Mouse (Mus musculus) heart, adult 2 months (tissue): ENCODE data around the gene Fat3.

Source experiments
- CTCF ChIP-seq: fragments of 200-600 bp; IDR thresholded peaks from 2 replicates; pipeline ENCODE4 v1.8.1; 2022; ENCODE audit warnings: antibody characterized with exemption, mild to moderate bottlenecking, moderate library complexity
- EP300 ChIP-seq: fragments of 200-500 bp; IDR thresholded peaks from 2 replicates; pipeline ENCODE4 v1.6.1; 2011; ENCODE audit warnings: low read depth, low read length, control low read depth; ENCODE audit not compliant: insufficient read depth
- POLR2A ChIP-seq: fragments of 200-500 bp; IDR thresholded peaks from 2 replicates; pipeline ENCODE4 v1.6.1; 2011; ENCODE audit warnings: mild to moderate bottlenecking, low read depth, low read length, control low read depth; ENCODE audit not compliant: insufficient read depth

GRCm38 (mm10) chr9:16202296-16202695, 298.8 kb downstream of the Fat3 start:
- TF ChIP-seq EP300 (no peak), POLR2A (no peak), CTCF (no peak)
